Mouse (Mus musculus): ENCODE data around the gene Pknox2. TPM values are rescaled to one million over a fixed set of nuclear protein-coding genes. Genes with fewer than 3 reads are reported as not detected.
A peak's percentile ranks its signal among the peaks of the same experiment; 100 is the strongest.

The Pknox2 gene
- polyA plus RNA-seq, 1 experiment: not detected

DNA sequence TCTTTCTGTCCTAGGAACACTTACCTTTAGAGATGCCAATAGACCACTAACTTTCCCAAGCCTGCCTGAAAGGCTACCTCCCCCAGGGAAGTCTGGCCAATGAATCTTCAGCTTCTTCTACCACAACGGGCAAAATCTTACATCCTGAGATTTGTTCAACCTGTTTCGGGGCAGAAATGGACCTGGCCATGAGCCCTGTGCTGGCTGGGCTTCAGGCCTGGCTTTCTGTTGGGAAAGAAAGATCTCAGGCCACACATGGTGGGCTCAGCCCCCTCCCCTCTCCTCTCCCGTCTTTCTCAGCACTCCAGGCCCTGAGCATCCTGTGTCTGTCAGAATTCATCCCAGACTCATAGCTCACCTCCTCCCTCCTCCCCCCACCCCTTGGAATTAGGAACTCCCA is 228.6 kb downstream of the Pknox2 start:
- no peaks in the 10 kb centered on the region for H3K4me1 ChIP-seq (ENCODE audit: control insufficient read depth, insufficient read depth, low read length)
- TF ChIP-seq CTCF (IDR thresholded peaks at IDR 0.05; ENCODE audit: low read depth, low read length) (no peak), POLR2A (IDR thresholded peaks at IDR 0.05; ENCODE audit: borderline replicate concordance, low read depth, low read length) (no peak)

DNA sequence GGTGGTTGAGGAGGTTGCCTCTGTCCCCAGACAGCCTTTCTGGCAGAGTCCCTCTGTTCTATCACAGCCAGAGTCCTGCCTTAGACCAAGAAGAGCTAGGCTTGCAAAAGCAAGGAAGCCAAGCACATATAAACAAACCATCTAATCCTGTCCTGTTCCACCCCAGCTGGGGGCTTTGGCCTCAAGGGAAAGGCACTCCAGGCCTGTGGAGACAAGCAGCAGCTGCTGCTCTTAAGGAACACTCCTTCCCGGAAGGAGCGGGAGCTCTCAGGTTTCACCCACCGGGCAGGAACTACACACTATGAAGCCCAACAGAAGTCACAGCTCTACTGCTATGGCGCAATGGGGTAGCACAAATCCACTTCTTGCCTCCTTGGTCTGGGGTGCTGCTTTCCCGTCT is 230.3 kb downstream of the Pknox2 start:
- Histone ChIP-seq H3K4me3 (ENCODE audit: insufficient read depth, low read length) (no peak overlapping the region), H3K4me1 (ENCODE audit: control insufficient read depth, insufficient read depth, low read length) (no peaks in the 10 kb centered on the region), H3K27ac (ENCODE audit: insufficient read depth, low read depth, low read length) (no peak overlapping the region)
- no peak for TF ChIP-seq POLR2A (IDR thresholded peaks at IDR 0.05; ENCODE audit: borderline replicate concordance, low read depth, low read length)
- no peak for TF ChIP-seq CTCF (IDR thresholded peaks at IDR 0.05; ENCODE audit: low read depth, low read length)

More for the DNA sequence above, 228.6 kb downstream of the Pknox2 start:
- Histone ChIP-seq H3K4me3 (ENCODE audit: insufficient read depth, low read length) (no peak overlapping the region), H3K27ac (ENCODE audit: insufficient read depth, low read depth, low read length) (no peak overlapping the region)

DNA sequence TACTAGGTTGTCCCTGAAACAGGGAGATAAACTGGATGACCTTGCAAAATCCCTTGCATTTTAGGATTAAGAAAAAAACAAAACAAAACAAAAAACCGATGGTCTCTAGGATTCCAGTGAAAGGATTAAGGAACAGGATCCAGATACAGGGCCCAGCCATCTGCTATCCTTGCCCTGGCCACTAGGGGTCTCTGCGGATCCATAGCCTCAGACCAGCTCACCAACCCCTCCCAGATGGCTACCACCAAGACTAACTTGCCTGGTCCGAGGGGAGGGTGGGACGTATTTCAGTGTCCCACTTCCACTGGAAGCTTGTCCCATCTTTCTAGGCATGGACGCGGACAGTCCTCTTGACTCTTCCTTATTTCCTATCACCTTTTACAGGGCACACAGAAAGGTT is 230.8 kb downstream of the Pknox2 start:
- H3K4me1 ChIP-seq (ENCODE audit: control insufficient read depth, insufficient read depth, low read length): no peaks in the 10 kb centered on the region
- H3K4me3 ChIP-seq (ENCODE audit: insufficient read depth, low read length): no peak overlapping the region
- no peak overlapping the region for H3K27ac ChIP-seq (ENCODE audit: insufficient read depth, low read depth, low read length)
- TF ChIP-seq POLR2A (IDR thresholded peaks at IDR 0.05; ENCODE audit: borderline replicate concordance, low read depth, low read length) (no peak), CTCF (IDR thresholded peaks at IDR 0.05; ENCODE audit: low read depth, low read length) (peak; percentile 83)

DNA sequence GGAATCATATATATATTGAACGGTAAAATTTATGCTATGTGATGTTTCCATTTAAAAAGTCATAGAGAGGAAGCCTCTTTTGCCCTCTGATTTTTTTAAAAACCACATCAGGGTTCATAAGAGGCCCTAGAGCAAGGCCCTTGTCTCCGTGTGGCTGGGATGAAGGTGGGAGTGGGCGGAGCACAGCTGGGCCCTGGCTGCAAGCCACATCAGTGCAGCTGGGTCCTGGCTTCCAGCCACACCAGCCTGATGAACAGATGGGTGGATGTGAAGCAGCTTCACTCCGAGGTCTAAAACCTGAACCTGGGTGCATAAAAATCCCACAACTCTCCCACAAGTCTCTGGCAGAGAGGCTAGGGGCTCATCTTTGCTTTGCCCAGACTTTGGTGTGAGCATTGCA is 241.8 kb downstream of the Pknox2 start:
- TF ChIP-seq POLR2A (IDR thresholded peaks at IDR 0.05; ENCODE audit: borderline replicate concordance, low read depth, low read length): no peak
- TF ChIP-seq CTCF (IDR thresholded peaks at IDR 0.05; ENCODE audit: low read depth, low read length): no peak
- Histone ChIP-seq H3K4me1 (ENCODE audit: control insufficient read depth, insufficient read depth, low read length) (no peaks in the 10 kb centered on the region), H3K4me3 (ENCODE audit: insufficient read depth, low read length) (no peak overlapping the region), H3K27ac (ENCODE audit: insufficient read depth, low read depth, low read length) (no peak overlapping the region)

DNA sequence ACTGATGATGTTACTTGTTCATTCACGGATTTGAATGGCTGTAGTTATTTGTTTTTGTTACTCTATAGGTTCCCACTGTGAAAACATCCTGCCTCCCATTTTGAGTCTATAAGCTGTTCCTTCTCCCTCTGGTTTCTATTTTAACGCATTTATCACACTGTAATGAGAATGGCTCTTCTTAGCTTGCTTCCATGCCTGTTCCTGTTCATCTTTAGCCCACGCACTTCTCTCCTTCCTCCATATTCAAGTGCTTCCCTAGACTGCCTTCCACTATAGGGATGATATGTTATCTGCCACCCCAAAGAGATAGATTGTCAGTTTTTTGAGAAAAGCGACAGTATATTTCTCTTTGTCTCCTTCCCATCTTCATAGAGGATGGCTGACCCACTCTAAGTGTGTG is 246.7 kb downstream of the Pknox2 start:
- no peaks in the 10 kb centered on the region for H3K4me1 ChIP-seq (ENCODE audit: control insufficient read depth, insufficient read depth, low read length)
- H3K27ac ChIP-seq (ENCODE audit: insufficient read depth, low read depth, low read length): no peak overlapping the region
- no peak overlapping the region for H3K4me3 ChIP-seq (ENCODE audit: insufficient read depth, low read length)
- TF ChIP-seq CTCF (IDR thresholded peaks at IDR 0.05; ENCODE audit: low read depth, low read length) (no peak), POLR2A (IDR thresholded peaks at IDR 0.05; ENCODE audit: borderline replicate concordance, low read depth, low read length) (no peak)

DNA sequence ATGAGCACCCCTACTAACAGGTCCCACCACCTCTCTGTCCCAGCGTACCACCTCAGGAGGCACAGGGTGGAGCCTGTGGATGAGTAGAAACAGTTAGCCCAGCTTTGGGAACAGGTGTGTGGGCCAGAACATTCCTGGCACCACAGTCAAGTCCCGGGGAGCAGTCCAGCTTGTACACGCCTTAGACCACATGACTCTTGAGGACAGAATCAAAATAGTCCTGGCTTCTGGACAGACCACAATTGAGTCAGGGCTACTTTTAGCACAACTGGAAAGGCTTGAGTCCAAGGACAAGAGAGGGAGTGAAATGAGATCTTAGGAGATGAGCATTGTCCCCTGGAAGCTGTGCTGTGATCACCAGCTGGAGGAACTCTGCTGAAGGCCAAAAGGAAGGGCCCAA is 248.6 kb downstream of the Pknox2 start:
- Histone ChIP-seq H3K4me3 (ENCODE audit: insufficient read depth, low read length) (no peak overlapping the region), H3K4me1 (ENCODE audit: control insufficient read depth, insufficient read depth, low read length) (no peaks in the 10 kb centered on the region), H3K27ac (ENCODE audit: insufficient read depth, low read depth, low read length) (no peak overlapping the region)
- TF ChIP-seq CTCF (IDR thresholded peaks at IDR 0.05; ENCODE audit: low read depth, low read length) (no peak), POLR2A (IDR thresholded peaks at IDR 0.05; ENCODE audit: borderline replicate concordance, low read depth, low read length) (no peak)

DNA sequence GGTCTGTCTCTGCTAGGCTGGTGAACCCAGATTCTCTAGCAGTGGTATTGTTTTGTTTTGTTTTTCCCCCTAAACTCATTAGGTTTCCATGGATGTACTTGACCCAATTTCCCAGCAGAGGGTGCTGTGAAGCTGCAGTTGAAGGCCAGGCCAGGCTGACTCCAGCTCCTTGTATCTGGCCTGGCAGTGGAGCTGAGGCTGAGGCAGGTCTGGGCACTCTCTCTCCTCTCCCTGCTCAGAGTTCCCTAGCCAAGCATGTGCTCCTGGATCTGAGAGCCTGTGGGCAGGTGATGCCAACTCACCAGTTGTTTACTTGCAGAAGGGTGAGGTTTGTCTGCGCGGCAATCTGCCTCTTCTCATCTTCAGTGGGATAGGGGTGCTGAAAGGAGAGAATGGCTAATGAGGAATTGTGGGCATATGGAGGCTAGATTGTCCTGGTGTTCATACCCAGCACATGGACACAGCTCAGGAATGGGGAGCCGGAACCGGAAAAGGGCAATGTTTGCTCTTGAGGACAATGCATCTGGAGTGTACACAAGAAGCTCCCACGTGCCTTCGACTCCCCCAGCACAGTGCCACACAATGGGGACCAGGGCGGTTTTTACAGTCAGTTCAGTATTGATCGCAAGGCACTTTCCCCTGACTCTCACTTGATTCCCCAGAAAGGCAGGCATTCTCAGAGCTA is 252.1 kb downstream of the Pknox2 start:
- Histone ChIP-seq H3K4me3 (ENCODE audit: insufficient read depth, low read length) (no peak overlapping the region), H3K4me1 (ENCODE audit: control insufficient read depth, insufficient read depth, low read length) (no peaks in the 10 kb centered on the region), H3K27ac (ENCODE audit: insufficient read depth, low read depth, low read length) (no peak overlapping the region)
- TF ChIP-seq CTCF (IDR thresholded peaks at IDR 0.05; ENCODE audit: low read depth, low read length) (no peak), POLR2A (IDR thresholded peaks at IDR 0.05; ENCODE audit: borderline replicate concordance, low read depth, low read length) (no peak)

DNA sequence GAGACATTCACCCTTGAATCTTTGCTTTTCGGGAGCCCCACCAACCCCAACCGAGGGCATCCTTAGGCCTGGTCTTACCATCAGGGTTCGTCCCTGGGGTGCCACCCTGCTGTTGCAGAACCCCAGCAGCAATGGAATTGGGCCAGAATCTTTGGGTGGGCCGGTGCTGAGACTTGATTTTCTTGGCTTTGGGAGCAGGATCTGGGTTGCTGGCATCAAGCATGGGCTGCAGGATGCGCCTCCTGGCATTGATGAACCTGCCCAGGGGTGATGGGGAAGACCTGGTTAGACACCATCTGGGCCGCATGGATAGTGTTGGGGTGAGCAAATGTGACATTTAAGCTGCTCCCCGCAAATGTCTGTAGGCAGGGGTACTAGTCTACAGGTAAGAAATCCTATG is 253.0 kb downstream of the Pknox2 start:
- no peaks in the 10 kb centered on the region for H3K4me1 ChIP-seq (ENCODE audit: control insufficient read depth, insufficient read depth, low read length)
- no peak for TF ChIP-seq POLR2A (IDR thresholded peaks at IDR 0.05; ENCODE audit: borderline replicate concordance, low read depth, low read length)
- TF ChIP-seq CTCF (IDR thresholded peaks at IDR 0.05; ENCODE audit: low read depth, low read length): no peak
- H3K27ac ChIP-seq (ENCODE audit: insufficient read depth, low read depth, low read length): no peak overlapping the region
- H3K4me3 ChIP-seq (ENCODE audit: insufficient read depth, low read length): no peak overlapping the region

DNA sequence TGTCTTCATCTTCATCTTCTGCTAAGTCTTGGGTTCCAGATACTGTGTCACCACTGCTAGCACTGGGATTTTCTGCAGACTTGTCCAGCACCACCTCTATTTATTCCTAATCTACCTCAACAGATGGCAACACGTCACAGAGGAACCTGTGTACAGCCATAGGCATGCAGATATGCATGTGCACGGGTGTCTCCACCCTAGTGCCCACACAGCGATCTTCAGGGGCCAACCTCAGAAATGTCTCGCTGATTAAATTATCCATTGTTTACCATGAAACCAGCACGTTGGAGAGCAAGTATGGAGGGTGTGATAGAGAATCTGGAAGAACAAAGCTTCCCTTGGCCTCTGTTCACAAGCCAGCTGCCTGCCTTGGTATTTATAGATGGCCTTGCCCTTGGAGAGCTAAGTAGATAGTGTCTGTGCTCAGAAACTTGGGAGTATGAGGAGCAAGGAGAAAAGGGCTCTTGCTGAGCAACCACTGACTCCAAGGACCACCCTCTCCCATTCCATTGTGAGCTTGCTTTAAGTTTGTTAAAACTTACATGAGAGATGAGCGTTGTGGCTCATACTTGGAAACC is 253.7 kb downstream of the Pknox2 start:
- H3K27ac ChIP-seq (ENCODE audit: insufficient read depth, low read depth, low read length): no peak overlapping the region
- TF ChIP-seq CTCF (IDR thresholded peaks at IDR 0.05; ENCODE audit: low read depth, low read length) (no peak), POLR2A (IDR thresholded peaks at IDR 0.05; ENCODE audit: borderline replicate concordance, low read depth, low read length) (no peak)
- no peaks in the 10 kb centered on the region for H3K4me1 ChIP-seq (ENCODE audit: control insufficient read depth, insufficient read depth, low read length)
- H3K4me3 ChIP-seq (ENCODE audit: insufficient read depth, low read length): no peak overlapping the region

DNA sequence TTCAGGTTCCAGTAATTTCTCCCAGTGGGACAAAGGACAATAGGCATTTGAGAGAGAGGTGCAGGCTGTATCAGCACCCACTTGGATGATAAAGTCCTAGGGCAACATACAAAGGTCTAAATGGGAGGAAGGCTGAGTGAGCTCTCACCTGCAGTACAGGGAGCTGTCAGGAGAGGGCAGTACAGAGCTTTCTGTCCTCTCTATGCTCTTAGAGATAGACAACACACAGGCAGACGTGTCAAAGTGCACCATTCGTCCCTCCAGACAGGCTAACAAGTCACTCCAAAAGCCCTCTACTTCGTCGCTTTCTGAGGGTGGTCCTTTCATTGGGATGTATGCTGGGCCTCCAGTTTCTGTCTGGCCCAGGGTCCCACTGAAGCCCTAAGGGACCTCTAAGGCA is 256.7 kb downstream of the Pknox2 start:
- H3K4me3 ChIP-seq (ENCODE audit: insufficient read depth, low read length): no peak overlapping the region
- no peaks in the 10 kb centered on the region for H3K4me1 ChIP-seq (ENCODE audit: control insufficient read depth, insufficient read depth, low read length)
- TF ChIP-seq CTCF (IDR thresholded peaks at IDR 0.05; ENCODE audit: low read depth, low read length) (no peak), POLR2A (IDR thresholded peaks at IDR 0.05; ENCODE audit: borderline replicate concordance, low read depth, low read length) (no peak)
- no peak overlapping the region for H3K27ac ChIP-seq (ENCODE audit: insufficient read depth, low read depth, low read length)

Measured in bone marrow macrophage, adult 2 months (primary cell).